Mouse (Mus musculus): ENCODE results near the gene Ear14. TPM values are rescaled to one million over a fixed set of nuclear protein-coding genes. Genes with fewer than 3 reads are reported as not detected.
"Not testable (repeated sequence)": the region's sequence is repeated elsewhere in the genome, so short reads cannot be mapped to it uniquely, and the experiment has no call there.

The Ear14 gene
- polyA plus RNA-seq (2015; fragmentation: Nextera tagmentation; extraction: Ambion mirVana), result not detected in 2 replicates

DNA sequence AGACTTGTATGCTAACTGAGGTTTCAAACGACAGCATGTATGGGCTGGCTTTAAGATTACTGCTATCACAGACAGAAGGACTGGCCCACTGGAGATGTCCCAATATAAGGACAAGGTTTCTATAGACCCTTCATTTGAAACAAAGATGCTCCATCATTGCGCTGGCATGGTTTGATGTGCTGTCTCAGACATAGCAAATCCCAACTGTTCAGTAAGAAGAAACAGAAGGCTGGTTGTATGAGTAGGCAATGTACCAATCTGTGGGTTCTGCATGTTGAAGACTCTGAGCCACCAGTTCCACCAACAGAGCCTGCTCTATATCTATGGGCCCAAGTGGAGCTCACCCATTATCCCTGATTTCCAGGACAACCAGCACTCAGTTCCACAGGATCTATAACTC is at the start of gene Ear14:
Gene Ear14, plus strand, starts transcription at position 277 of the 400 bp plus-strand sequence.
- Histone ChIP-seq H3K4me1 (replicated peaks; ENCODE audit: insufficient read depth, low read length) (no peaks in the 10 kb centered on the region), H3K36me3 (ENCODE audit: insufficient read depth, low read length) (no peaks in the 10 kb centered on the region), H3K9me3 (replicated peaks; ENCODE audit: low read length) (no peaks in the 10 kb centered on the region), H3K4me2 (ENCODE audit: low read length) (no peak within 1 kb of the TSS), H3K27me3 (ENCODE audit: insufficient read depth, low read length) (no peaks in the 10 kb centered on the region), H3K4me3 (replicated peaks; ENCODE audit: low read depth, low read length) (no peak within 1 kb of the TSS), H3K9ac (ENCODE audit: low read depth, low read length) (no peak within 1 kb of the TSS), H3K27ac (no peak within 1 kb of the TSS)
- no peak for TF ChIP-seq CTCF (IDR thresholded peaks at IDR 0.05; ENCODE audit: low read depth)
- DNase-seq (ENCODE audit: low spot score) (no peak), ATAC-seq (replicated peaks; ENCODE audit: low FRiP score, low read depth) (no peak)
- WGBS, result 83% methylated on average over 2 of the region's 2 CpGs

DNA sequence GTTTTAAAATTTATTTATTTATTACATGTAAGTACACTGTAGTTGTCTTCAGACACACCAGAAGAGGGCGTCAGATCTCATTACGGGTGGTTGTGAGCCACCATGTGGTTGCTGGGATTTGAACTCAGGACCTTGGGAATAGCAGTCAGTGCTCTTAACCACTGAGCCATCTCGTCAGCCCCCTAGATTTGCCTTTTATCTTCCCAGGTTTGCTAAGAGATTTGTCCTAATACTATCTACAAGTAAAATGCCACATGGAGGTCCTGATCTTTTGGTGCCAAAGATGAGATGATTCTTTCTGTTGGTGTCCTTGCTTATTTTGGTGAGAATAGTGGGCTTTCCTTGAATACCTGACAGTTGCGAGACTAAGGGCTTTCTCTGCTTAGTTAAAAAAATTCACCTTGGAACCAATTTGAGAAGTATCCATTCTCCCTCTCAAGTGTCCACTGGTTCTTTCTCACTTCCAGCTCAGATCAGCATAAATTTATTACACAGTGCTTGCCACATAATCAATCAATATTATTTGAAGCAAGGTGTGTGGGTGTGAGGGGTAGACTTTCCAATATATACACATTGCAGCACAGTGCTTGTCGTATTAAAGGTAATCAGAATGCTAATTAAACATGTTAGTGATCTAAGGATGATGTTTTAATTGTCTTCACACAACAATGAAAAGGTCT is 47.0 kb upstream of the Ear14 start:
- Histone ChIP-seq H3K27ac (no peak overlapping the region), H3K4me1 (replicated peaks; ENCODE audit: insufficient read depth, low read length) (no peaks in the 10 kb centered on the region), H3K4me2 (ENCODE audit: low read length) (no peak overlapping the region), H3K4me3 (replicated peaks; ENCODE audit: low read depth, low read length) (no peak overlapping the region), H3K9ac (ENCODE audit: low read depth, low read length) (no peak overlapping the region), H3K27me3 (ENCODE audit: insufficient read depth, low read length) (no peaks in the 10 kb centered on the region), H3K36me3 (ENCODE audit: insufficient read depth, low read length) (no peaks in the 10 kb centered on the region), H3K9me3 (replicated peaks; ENCODE audit: low read length) (no peaks in the 10 kb centered on the region)
- ATAC-seq (replicated peaks; ENCODE audit: low FRiP score, low read depth) (no peak), DNase-seq (ENCODE audit: low spot score) (peak; percentile 25)
- no peak for TF ChIP-seq CTCF (IDR thresholded peaks at IDR 0.05; ENCODE audit: low read depth)
- 60% methylated on average over 5 of the region's 5 CpGs for WGBS

DNA sequence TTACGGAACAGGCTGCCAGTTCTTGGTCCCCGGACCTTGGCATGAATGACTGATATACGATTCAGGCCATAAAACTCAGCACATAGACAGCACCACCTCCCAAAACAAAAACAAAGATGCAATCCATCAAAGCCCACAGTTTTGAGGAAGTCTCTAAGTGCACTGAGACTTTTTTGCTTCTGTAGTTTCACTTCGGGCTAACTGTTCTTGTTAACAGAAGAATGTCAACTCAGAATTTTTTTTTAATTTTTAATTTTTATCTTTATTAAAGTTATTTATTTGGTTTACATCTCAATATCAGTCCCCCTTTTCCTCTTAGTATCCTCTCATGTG is 46.5 kb upstream of the Ear14 start:
- 8% methylated on average over 4 of the region's 4 CpGs for WGBS
- ATAC-seq (replicated peaks; ENCODE audit: low FRiP score, low read depth) (no peak), DNase-seq (ENCODE audit: low spot score) (no peak)
- no peak overlapping the region for H3K27ac ChIP-seq
- no peaks in the 10 kb centered on the region for H3K36me3 ChIP-seq (ENCODE audit: insufficient read depth, low read length)
- no peaks in the 10 kb centered on the region for H3K27me3 ChIP-seq (ENCODE audit: insufficient read depth, low read length)
- no peak for TF ChIP-seq CTCF (IDR thresholded peaks at IDR 0.05; ENCODE audit: low read depth)
- no peak overlapping the region for H3K4me2 ChIP-seq (ENCODE audit: low read length)
- H3K9ac ChIP-seq (ENCODE audit: low read depth, low read length), result no peak overlapping the region
- no peak overlapping the region for H3K4me3 ChIP-seq (replicated peaks; ENCODE audit: low read depth, low read length)
- no peaks in the 10 kb centered on the region for H3K9me3 ChIP-seq (replicated peaks; ENCODE audit: low read length)
- no peaks in the 10 kb centered on the region for H3K4me1 ChIP-seq (replicated peaks; ENCODE audit: insufficient read depth, low read length)

DNA sequence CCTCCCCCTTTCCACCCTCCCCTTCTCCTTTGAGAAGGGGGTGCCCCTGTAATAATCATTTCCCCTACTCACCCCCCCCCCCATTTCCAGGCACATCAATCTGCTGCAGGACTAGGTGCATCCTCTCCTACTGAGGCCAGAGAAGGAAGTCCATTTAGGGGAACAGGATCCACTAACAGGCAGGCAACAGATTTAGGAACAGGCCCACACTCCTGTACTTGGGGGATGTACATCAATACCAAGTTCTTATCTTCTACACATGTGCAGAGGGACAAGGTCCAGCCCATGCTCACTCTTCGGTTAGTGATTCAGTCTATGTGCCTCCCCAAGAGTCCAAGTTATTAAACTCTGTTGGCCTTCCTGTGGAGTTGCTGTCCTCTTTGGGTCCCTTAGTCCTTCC is 46.1 kb upstream of the Ear14 start:
- H3K4me1 ChIP-seq (replicated peaks; ENCODE audit: insufficient read depth, low read length), result no peaks in the 10 kb centered on the region
- DNase-seq (ENCODE audit: low spot score) (no peak), ATAC-seq (replicated peaks; ENCODE audit: low FRiP score, low read depth) (no peak)
- H3K4me3 ChIP-seq (replicated peaks; ENCODE audit: low read depth, low read length), result no peak overlapping the region
- no peaks in the 10 kb centered on the region for H3K9me3 ChIP-seq (replicated peaks; ENCODE audit: low read length)
- no peak overlapping the region for H3K9ac ChIP-seq (ENCODE audit: low read depth, low read length)
- no peak overlapping the region for H3K27ac ChIP-seq
- no peak overlapping the region for H3K4me2 ChIP-seq (ENCODE audit: low read length)
- 83% methylated on average over 1 of the region's 1 CpGs for WGBS
- no peaks in the 10 kb centered on the region for H3K27me3 ChIP-seq (ENCODE audit: insufficient read depth, low read length)
- TF ChIP-seq CTCF (IDR thresholded peaks at IDR 0.05; ENCODE audit: low read depth), result no peak
- H3K36me3 ChIP-seq (ENCODE audit: insufficient read depth, low read length), result no peaks in the 10 kb centered on the region

DNA sequence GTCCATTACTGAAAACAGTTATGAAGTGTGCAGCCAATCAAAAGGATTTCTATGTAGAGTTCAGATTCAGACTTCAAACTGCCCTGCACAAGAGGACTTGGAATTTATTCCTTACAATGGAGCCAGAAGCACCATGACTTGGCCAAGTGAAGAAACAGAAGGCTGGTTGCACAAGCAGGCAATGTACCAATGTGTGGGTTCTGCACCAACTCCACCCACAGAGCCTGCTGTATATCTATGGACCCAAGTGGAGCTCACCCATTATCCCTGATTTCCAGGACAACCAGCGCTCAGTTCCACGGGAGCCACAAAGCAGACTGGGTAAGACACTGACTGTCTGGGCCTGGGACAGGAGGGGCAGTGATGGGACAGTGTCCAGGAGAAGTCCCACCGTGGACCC is 41.2 kb upstream of the Ear14 start, which contains the start of gene Rnase2b:
Gene Rnase2b, plus strand, starts transcription at position 285 of the 400 bp plus-strand sequence.
- not testable (repeated sequence) for DNase-seq (ENCODE audit: low spot score); H3K4me2 ChIP-seq (ENCODE audit: low read length); H3K27ac ChIP-seq; H3K27me3 ChIP-seq (ENCODE audit: insufficient read depth, low read length); H3K4me3 ChIP-seq (replicated peaks; ENCODE audit: low read depth, low read length); H3K36me3 ChIP-seq (ENCODE audit: insufficient read depth, low read length); H3K4me1 ChIP-seq (replicated peaks; ENCODE audit: insufficient read depth, low read length); ATAC-seq (replicated peaks; ENCODE audit: low FRiP score, low read depth); H3K9ac ChIP-seq (ENCODE audit: low read depth, low read length); H3K9me3 ChIP-seq (replicated peaks; ENCODE audit: low read length)
- WGBS, result 96% methylated on average over 3 of the region's 3 CpGs

DNA sequence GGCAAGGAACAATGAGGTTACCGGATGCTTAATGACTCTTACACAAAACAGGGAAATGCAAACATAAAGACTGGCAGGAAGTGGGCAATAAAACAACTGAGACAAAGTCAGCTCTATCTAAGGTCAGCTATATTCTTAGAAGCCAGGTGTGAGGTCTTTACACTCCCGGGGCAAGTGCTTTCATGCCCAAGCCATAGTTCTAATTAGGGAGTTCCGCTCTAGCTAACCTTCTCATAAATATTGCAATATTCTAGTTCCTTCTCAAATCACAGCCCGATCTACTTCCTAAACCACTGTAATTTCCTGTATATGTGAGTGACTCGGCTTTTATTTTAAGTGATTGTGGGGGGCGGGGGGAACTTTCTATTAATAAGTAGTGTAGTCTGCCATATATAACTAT is 39.9 kb upstream of the Ear14 start:
- H3K9ac ChIP-seq (ENCODE audit: low read depth, low read length); H3K27ac ChIP-seq; H3K4me3 ChIP-seq (replicated peaks; ENCODE audit: low read depth, low read length); DNase-seq (ENCODE audit: low spot score); H3K27me3 ChIP-seq (ENCODE audit: insufficient read depth, low read length); H3K36me3 ChIP-seq (ENCODE audit: insufficient read depth, low read length); ATAC-seq (replicated peaks; ENCODE audit: low FRiP score, low read depth); H3K9me3 ChIP-seq (replicated peaks; ENCODE audit: low read length); H3K4me1 ChIP-seq (replicated peaks; ENCODE audit: insufficient read depth, low read length); H3K4me2 ChIP-seq (ENCODE audit: low read length): not testable (repeated sequence)
- WGBS, result 64% methylated on average over 6 of the region's 6 CpGs

DNA sequence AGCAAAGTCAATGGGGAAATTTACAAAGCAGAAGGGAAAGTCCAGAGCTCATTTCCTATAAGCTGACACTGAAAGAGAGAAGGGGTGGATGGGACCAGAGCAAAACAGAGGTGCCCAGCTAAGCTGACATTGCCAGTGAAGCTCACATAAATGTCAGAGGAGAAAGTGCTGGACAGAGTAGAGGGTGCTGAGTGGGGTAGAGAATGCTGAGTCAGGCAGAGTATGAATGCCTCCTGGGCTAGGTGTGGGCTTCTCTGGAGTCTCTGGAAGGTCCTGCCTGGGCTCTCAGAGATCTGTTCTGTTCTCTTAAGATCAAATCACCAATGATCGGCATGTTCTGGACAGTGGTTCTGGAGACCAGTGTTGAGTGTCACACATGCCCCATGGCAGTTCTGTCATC is 37.8 kb upstream of the Ear14 start:
- Histone ChIP-seq H3K27ac (no peak overlapping the region), H3K4me3 (replicated peaks; ENCODE audit: low read depth, low read length) (no peak overlapping the region), H3K4me2 (ENCODE audit: low read length) (no peak overlapping the region), H3K9me3 (replicated peaks; ENCODE audit: low read length) (no peaks in the 10 kb centered on the region), H3K9ac (ENCODE audit: low read depth, low read length) (no peak overlapping the region), H3K27me3 (ENCODE audit: insufficient read depth, low read length) (no peaks in the 10 kb centered on the region), H3K4me1 (replicated peaks; ENCODE audit: insufficient read depth, low read length) (no peaks in the 10 kb centered on the region), H3K36me3 (ENCODE audit: insufficient read depth, low read length) (no peaks in the 10 kb centered on the region)
- DNase-seq (ENCODE audit: low spot score) (no peak), ATAC-seq (replicated peaks; ENCODE audit: low FRiP score, low read depth) (no peak)
- TF ChIP-seq CTCF (IDR thresholded peaks at IDR 0.05; ENCODE audit: low read depth), result no peak
- 94% methylated on average over 1 of the region's 1 CpGs for WGBS
